Mouse (Mus musculus): ENCODE measurements around the gene Pi16.

Pi16 gene

DNA sequence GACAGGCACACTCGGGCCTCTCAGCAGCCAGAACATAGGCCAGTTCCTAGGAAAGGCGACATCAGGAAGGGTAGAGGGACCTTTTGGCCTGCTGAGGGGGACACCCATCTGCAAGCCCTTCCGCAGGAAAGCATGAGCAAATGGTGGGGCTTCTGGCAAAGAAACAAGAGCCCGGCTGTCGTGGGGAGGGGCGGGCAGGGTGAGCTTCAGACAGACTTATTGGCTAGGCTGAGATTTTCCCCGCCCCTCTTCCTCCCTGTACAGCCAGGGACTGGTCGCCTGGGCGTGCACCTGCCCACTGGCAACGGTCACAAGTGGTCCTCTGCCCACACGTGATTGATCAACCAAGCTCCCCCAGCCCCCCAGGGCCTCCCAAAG, 39.0 kb downstream of the Pi16 start:
- DNase-seq (ENCODE audit: low spot score in 2 of 2): no peak

DNA sequence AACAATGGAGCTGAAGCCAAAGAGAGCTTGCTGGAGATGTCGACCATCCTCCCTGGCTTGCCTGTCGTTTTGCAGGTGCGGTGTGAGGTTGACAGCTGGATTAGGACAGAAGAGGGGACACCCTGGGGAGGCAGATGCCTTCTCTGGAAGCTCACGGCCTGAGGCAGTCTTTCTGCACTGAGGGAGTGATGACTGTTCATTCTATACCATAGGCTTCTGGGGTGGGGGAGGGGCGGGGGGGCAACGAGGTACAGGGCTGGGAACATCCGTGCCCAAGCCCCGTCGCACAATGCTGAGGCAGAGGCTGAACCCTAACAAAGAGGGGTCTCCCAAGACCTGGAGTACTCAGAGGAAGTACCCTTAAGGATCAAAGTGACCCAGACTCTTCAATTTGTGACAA, 39.4 kb downstream of the Pi16 start:
- DNase-seq (ENCODE audit: low spot score in 2 of 2): no peak

GRCm38 (mm10) chr17:29358928-29359327, 41.4 kb downstream of the Pi16 start:
- no peak for DNase-seq (ENCODE audit: low spot score in 2 of 2)

GRCm38 (mm10) chr17:29360761-29361221, 43.3 kb downstream of the Pi16 start, which contains the start of gene Fgd2:
Fgd2 (plus strand) TSS chr17:29360914.
- DNase-seq (ENCODE audit: low spot score in 2 of 2): no peak

- peak in 1 of 2 experiments; percentile 55 for DNase-seq (ENCODE audit: low spot score in 2 of 2)
Measured at GRCm38 (mm10) chr17:29361982-29362691, 44.7 kb downstream of the Pi16 start.

- no peak for DNase-seq (ENCODE audit: low spot score in 2 of 2)
Measured at GRCm38 (mm10) chr17:29363109-29363508, 45.6 kb downstream of the Pi16 start.

DNA sequence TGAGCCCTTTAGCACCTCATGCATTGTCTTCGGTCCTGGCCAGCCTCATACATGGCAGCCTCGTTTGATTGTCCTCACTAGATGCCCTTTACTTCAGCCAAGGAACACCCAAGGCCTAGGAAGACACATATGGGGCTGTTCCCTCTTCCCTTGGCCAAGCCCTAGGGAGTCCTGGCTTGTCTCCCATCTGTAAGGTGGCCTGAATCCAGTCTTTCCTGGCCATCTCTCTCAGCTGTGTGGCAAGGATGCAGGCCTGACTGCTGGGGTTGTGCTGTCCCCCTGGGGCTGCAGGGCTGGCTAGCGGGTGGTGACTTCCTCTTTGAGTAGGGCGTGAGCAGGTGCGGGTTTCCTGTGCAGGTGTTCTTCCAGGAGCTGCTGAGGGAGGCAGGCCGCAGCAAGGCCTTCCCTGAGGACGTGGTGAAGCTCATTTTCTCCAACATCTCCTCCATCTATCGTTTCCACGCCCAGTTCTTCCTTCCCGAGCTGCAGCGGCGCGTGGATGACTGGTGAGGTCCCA, 47.7 kb downstream of the Pi16 start:
- DNase-seq (ENCODE audit: low spot score in 2 of 2): no peak

DNA sequence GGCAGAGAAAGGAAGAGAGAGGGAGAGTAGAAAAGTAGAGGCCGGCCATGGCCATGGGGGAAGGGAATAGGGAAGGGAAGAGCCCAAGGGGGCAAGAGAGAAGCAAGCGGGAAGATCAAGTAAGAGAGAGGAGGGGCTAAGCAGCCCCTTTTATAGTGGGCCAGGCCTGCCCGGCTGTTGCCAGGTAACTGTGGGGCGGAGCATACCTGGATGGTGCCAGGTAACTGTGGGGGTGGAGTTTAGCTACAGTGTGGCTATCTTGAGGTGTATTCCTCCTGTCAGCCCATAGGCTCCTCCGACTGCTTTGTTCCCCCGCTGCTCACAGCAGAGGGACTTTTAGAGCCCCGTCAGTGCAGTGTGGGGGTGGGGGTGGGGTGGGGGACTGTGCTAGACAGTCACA, 51.2 kb downstream of the Pi16 start:
- DNase-seq (ENCODE audit: low spot score in 2 of 2): no peak

DNA sequence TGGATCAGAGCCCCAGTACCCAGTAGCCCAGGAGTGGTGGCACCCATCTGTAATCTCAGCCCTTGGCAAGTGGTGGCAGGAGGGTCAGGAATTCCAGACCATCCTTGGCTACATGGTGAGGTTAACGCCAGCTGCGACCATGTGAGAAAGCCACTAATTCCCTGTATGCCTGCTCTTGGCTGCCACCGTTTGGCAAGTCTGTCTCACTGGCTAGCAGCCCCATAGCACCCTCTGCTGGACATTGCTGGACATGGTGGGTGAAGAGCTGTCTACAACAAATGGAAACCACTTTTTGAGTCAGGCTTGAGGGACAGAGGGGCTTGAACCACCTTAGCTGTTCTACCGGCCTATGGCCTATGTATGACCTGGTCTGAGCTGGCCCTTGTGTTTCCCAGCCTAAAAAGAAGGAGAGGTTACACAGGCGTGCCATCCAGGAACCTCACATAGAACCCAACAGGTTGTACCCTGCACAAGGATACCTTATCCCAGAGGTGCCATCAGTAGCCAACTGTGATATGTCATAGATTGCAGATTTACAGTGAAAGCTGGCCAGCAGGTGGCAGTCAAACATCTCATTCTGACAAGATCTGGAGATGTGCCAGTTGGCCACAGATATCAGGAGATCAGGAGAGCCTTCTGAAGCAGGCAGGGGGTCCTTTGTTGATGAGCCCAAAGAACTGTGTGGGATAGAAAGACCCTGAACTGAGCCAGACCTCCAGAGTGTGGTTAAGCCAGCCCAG, 53.7 kb downstream of the Pi16 start:
- peak; percentile 83 to 95 for DNase-seq (ENCODE audit: low spot score in 2 of 2)

DNA sequence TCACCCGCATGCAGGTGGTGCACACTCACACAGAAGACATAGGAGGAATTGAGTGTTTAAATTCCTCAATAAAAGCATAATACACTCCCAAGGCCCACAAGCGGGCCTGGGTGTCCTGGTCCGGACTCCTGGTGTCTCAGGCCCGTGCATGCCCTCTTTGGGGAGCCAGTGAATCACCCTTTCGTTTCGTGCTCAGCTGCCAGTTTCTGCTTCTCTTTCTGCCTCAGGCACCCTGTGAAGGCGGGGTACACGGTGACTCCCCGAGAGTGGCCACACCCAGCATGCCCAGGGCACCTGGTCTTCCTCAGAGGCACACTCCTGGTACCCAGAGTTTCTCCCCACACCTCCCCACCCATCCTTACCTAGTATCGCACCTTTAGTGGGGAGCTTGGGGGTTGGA, 58.4 kb downstream of the Pi16 start:
- DNase-seq (ENCODE audit: low spot score in 2 of 2): no peak

GRCm38 (mm10) chr17:29378056-29378455, 60.6 kb downstream of the Pi16 start:
- DNase-seq (ENCODE audit: low spot score in 2 of 2): no peak
